Mouse (Mus musculus) MEL (cell line): Measurements from ENCODE around the gene Gm11037. TPM values are rescaled to one million over a fixed set of nuclear protein-coding genes. Genes with fewer than 3 reads are reported as not detected.

ENCODE experiments used
- DNase-seq: peaks from one replicate; pipeline ENCODE4 v3.0.0; 2011; ENCODE audit warnings: low read depth, low spot score
- H3K27ac ChIP-seq: 2 replicates; pipeline ENCODE4 v1.5.1; 2012; ENCODE audit warnings: low read depth, mild to moderate bottlenecking, control low read depth, low read length, moderate library complexity; ENCODE audit not compliant: control insufficient read depth
- H3K27me3 ChIP-seq, 2 experiments: fragments of 150-350 bp in 1 of 2; sonication (generic) in 1 of 2; 2 replicates each; pipeline ENCODE4 v1.6.1; 2012; ENCODE audit warnings: low read length in 2 of 2, mild to moderate bottlenecking in 2 of 2, improper control_type of control experiment in 1 of 2, moderate library complexity in 1 of 2; ENCODE audit not compliant: insufficient read depth in 2 of 2, control insufficient read depth in 1 of 2
- H3K36me3 ChIP-seq, 2 experiments: 2 replicates each; pipeline ENCODE4 v1.6.1; 2012 to 2014; ENCODE audit warnings: low read length in 2 of 2, improper control_type of control experiment in 1 of 2, inconsistent platforms in 1 of 2, mild to moderate bottlenecking in 1 of 2; ENCODE audit not compliant: insufficient read depth in 2 of 2, control insufficient read depth in 1 of 2
- H3K4me1 ChIP-seq, 2 experiments: fragments of 150-350 bp in 1 of 2; sonication (generic) in 1 of 2; 2 replicates each; pipeline ENCODE4 v1.6.1; 2012; ENCODE audit warnings: low read length in 2 of 2, improper control_type of control experiment in 1 of 2, mild to moderate bottlenecking in 1 of 2; ENCODE audit not compliant: insufficient read depth in 2 of 2, control insufficient read depth in 1 of 2
- H3K4me3 ChIP-seq, 2 experiments: fragments of 150-350 bp in 1 of 2; sonication (generic) in 1 of 2; 2 replicates each; pipeline ENCODE4 v1.5.1; 2012; ENCODE audit warnings: low read depth in 2 of 2, low read length in 2 of 2, mild to moderate bottlenecking in 2 of 2, moderate library complexity in 2 of 2, control low read depth in 1 of 2, improper control_type of control experiment in 1 of 2; ENCODE audit not compliant: control insufficient read depth in 1 of 2, insufficient read depth in 1 of 2
- H3K79me2 ChIP-seq: 2 replicates; pipeline ENCODE4 v1.6.1; 2012; ENCODE audit warnings: mild to moderate bottlenecking, low read length, moderate library complexity; ENCODE audit not compliant: control insufficient read depth, poor library complexity, insufficient read depth
- H3K9ac ChIP-seq: 2 replicates; pipeline ENCODE4 v1.6.1; 2012; ENCODE audit warnings: low read depth, mild to moderate bottlenecking, control low read depth, low read length, moderate library complexity; ENCODE audit not compliant: control insufficient read depth, poor library complexity, severe bottlenecking
- H3K9me3 ChIP-seq: fragments of 150-350 bp; sonication (generic); replicated peaks from 2 replicates; pipeline ENCODE4 v1.6.1; 2012; ENCODE audit warnings: mild to moderate bottlenecking, low read length, improper control_type of control experiment, moderate library complexity; ENCODE audit not compliant: insufficient read depth
- CTCF ChIP-seq, 3 experiments: IDR thresholded peaks in 2 of 3; conservative IDR thresholded peaks in 1 of 3; 2 replicates each; pipeline ENCODE4 v1.5.1; 2011 to 2012; ENCODE audit warnings: low read length in 3 of 3, low read depth in 2 of 3, mild to moderate bottlenecking in 2 of 3, improper control_type of control experiment in 1 of 3, inconsistent platforms in 1 of 3, mixed read lengths in 1 of 3, moderate library complexity in 1 of 3; ENCODE audit not compliant: control insufficient read depth in 1 of 3, insufficient read depth in 1 of 3, poor library complexity in 1 of 3, severe bottlenecking in 1 of 3
- E2F4 ChIP-seq: IDR thresholded peaks from 2 replicates; pipeline ENCODE4 v1.6.1; 2011; ENCODE audit warnings: low read depth, low read length, improper control_type of control experiment, borderline replicate concordance
- ELF1 ChIP-seq: IDR thresholded peaks from 2 replicates; pipeline ENCODE4 v1.6.1; 2014; ENCODE audit warnings: low read depth, mild to moderate bottlenecking, inconsistent platforms, low read length, improper control_type of control experiment, moderate library complexity
- EP300 ChIP-seq, 2 experiments: IDR thresholded peaks; 2 replicates each; pipeline ENCODE4 v1.6.1; 2011; ENCODE audit warnings: improper control_type of control experiment in 2 of 2, low read length in 2 of 2, low read depth in 1 of 2, mild to moderate bottlenecking in 1 of 2
- ETS1 ChIP-seq: IDR thresholded peaks from 2 replicates; pipeline ENCODE4 v1.6.1; 2012; ENCODE audit warnings: low read depth, mild to moderate bottlenecking, inconsistent platforms, low read length, improper control_type of control experiment, moderate library complexity
- GABPA ChIP-seq: IDR thresholded peaks from 2 replicates; pipeline ENCODE4 v1.6.1; 2012; ENCODE audit warnings: low read depth, mild to moderate bottlenecking, inconsistent platforms, low read length, improper control_type of control experiment, moderate library complexity
- GATA1 ChIP-seq: IDR thresholded peaks from 2 replicates; pipeline ENCODE4 v1.6.1; 2011; ENCODE audit warnings: low read depth, low read length, improper control_type of control experiment
- HCFC1 ChIP-seq: IDR thresholded peaks from 2 replicates; pipeline ENCODE4 v1.6.1; 2012; ENCODE audit warnings: low read depth, mild to moderate bottlenecking, inconsistent platforms, low read length, improper control_type of control experiment, moderate library complexity
- KAT2A ChIP-seq: conservative IDR thresholded peaks from 2 replicates; pipeline ENCODE4 v1.6.1; 2012; ENCODE audit warnings: low read depth, low read length, improper control_type of control experiment, inconsistent platforms
- MAFK ChIP-seq: IDR thresholded peaks from 2 replicates; pipeline ENCODE4 v1.6.1; 2011; ENCODE audit warnings: low read depth, mild to moderate bottlenecking, low read length, improper control_type of control experiment, borderline replicate concordance
- MAX ChIP-seq: IDR thresholded peaks from 2 replicates; pipeline ENCODE4 v1.6.1; 2011; ENCODE audit warnings: low read length, improper control_type of control experiment
- MAZ ChIP-seq: IDR thresholded peaks from 2 replicates; pipeline ENCODE4 v1.6.1; 2012; ENCODE audit warnings: low read depth, mild to moderate bottlenecking, inconsistent platforms, low read length, improper control_type of control experiment
- MEF2A ChIP-seq: IDR thresholded peaks from 2 replicates; pipeline ENCODE4 v1.6.1; 2014; ENCODE audit warnings: low read depth, mild to moderate bottlenecking, inconsistent platforms, low read length, improper control_type of control experiment; ENCODE audit not compliant: poor library complexity, insufficient replicate concordance, severe bottlenecking; ENCODE audit errors: extremely low read depth
- MXI1 ChIP-seq: IDR thresholded peaks from 2 replicates; pipeline ENCODE4 v1.6.1; 2011; ENCODE audit warnings: mild to moderate bottlenecking, low read depth, low read length, improper control_type of control experiment
- MYB ChIP-seq: IDR thresholded peaks from 2 replicates; pipeline ENCODE4 v1.6.1; 2011; ENCODE audit warnings: mild to moderate bottlenecking, low read depth, low read length, improper control_type of control experiment
- MYC ChIP-seq: IDR thresholded peaks from 2 replicates; pipeline ENCODE4 v1.6.1; 2011; ENCODE audit warnings: low read depth, mild to moderate bottlenecking, low read length, improper control_type of control experiment, moderate library complexity
- NRF1 ChIP-seq: IDR thresholded peaks from 2 replicates; pipeline ENCODE4 v1.6.1; 2014; ENCODE audit warnings: low read depth, mild to moderate bottlenecking, inconsistent platforms, low read length, improper control_type of control experiment, moderate library complexity; ENCODE audit not compliant: poor library complexity, insufficient read depth, severe bottlenecking
- POLR2A ChIP-seq, 2 experiments: IDR thresholded peaks; 2 replicates each; pipeline ENCODE4 v1.6.1; 2011 to 2012; ENCODE audit warnings: low read length in 2 of 2, mild to moderate bottlenecking in 2 of 2, control low read depth in 1 of 2, improper control_type of control experiment in 1 of 2, low read depth in 1 of 2, moderate library complexity in 1 of 2; ENCODE audit not compliant: control insufficient read depth in 1 of 2, insufficient read depth in 1 of 2, poor library complexity in 1 of 2
- POLR2AphosphoS5 ChIP-seq: IDR thresholded peaks from 2 replicates; pipeline ENCODE4 v1.6.1; 2012; ENCODE audit warnings: low read depth, borderline replicate concordance, mild to moderate bottlenecking, inconsistent platforms, low read length, moderate library complexity, mixed read lengths
- RAD21 ChIP-seq: IDR thresholded peaks from 2 replicates; pipeline ENCODE4 v1.6.1; 2011; ENCODE audit warnings: mild to moderate bottlenecking, low read depth, low read length, improper control_type of control experiment
- RCOR1 ChIP-seq: IDR thresholded peaks from 2 replicates; pipeline ENCODE4 v1.6.1; 2012; ENCODE audit warnings: low read depth, mild to moderate bottlenecking, inconsistent platforms, low read length, improper control_type of control experiment
- SMC3 ChIP-seq: IDR thresholded peaks from 2 replicates; pipeline ENCODE4 v1.6.1; 2011; ENCODE audit warnings: low read depth, low read length, improper control_type of control experiment
- TAL1 ChIP-seq: IDR thresholded peaks from 2 replicates; pipeline ENCODE4 v1.6.1; 2012; ENCODE audit warnings: mild to moderate bottlenecking, inconsistent platforms, low read length, moderate library complexity, mixed read lengths
- TCF12 ChIP-seq: IDR thresholded peaks from 2 replicates; pipeline ENCODE4 v1.6.1; 2014; ENCODE audit warnings: low read depth, mild to moderate bottlenecking, inconsistent platforms, low read length, improper control_type of control experiment, moderate library complexity
- USF1 ChIP-seq: IDR thresholded peaks from 2 replicates; pipeline ENCODE4 v1.6.1; 2014; ENCODE audit warnings: low read depth, mild to moderate bottlenecking, inconsistent platforms, low read length, improper control_type of control experiment, moderate library complexity
- ZMIZ1 ChIP-seq: IDR thresholded peaks from 2 replicates; pipeline ENCODE4 v1.6.1; 2012; ENCODE audit warnings: low read depth, mild to moderate bottlenecking, inconsistent platforms, low read length, improper control_type of control experiment, moderate library complexity
- ZNF384 ChIP-seq: IDR thresholded peaks from 2 replicates; pipeline ENCODE4 v1.6.1; 2012; ENCODE audit warnings: low read depth, mild to moderate bottlenecking, inconsistent platforms, low read length, improper control_type of control experiment
- polyA plus RNA-seq, 2 experiments: library from polyadenylated mRNA; stranded (reverse) in 1 of 2; unstranded in 1 of 2; fragments of >175 nt in 1 of 2; fragments of >200 nt in 1 of 2; gene quantifications; 2 replicates each; pipeline versions ENCODE4 v1.2.1 to v1.2.4; 2012; ENCODE audit warnings: low replicate concordance in 2 of 2, low read depth in 1 of 2; ENCODE audit not compliant: insufficient read length in 2 of 2, insufficient read depth in 1 of 2, missing spikeins in 1 of 2
- total RNA-seq: library from RNA; depleted of rRNA; stranded (reverse); fragments of 300-350 nt; gene quantifications from 2 replicates; pipeline ENCODE4 v1.2.3, GENCODE M21; 2012

Gene Gm11037
- total and polyA plus RNA-seq, 3 experiments = not detected

DNA sequence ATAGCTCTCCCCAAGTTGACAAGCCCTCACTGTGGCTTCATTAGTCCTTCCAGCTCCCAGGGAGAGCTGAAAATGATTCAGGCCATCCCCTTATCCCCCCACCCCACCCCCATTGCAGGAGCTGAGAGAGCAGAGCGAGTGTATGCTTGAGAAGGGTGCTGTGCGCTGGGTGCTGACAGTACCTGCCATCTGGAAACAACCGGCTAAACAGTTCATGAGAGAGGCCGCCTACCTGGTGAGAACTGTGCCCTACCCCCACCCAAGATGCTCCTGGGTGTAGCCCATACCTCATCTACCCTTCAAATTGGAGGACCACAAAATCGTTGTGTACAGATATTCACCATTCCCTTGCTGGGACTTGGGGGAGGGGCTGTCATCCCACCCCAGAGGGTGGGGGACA lies 6.0 kb downstream of the Gm11037 start:
- Histone ChIP-seq H3K9ac (no peak overlapping the region), H3K79me2 (no peaks in the 10 kb centered on the region), H3K27me3 (no peaks in the 10 kb centered on the region), H3K27ac (no peak overlapping the region), H3K4me1 (peaks cover 10 to 24% of the 10 kb centered on the region in 2 experiments), H3K9me3 (no peaks in the 10 kb centered on the region), H3K36me3 (peaks cover 0 to 7% of the 10 kb centered on the region in 2 experiments; a peak in 2 of 4 replicates), H3K4me3 (no peak overlapping the region)
- no peak for DNase-seq
- TF ChIP-seq CTCF (IDR thresholded peaks at IDR 0.05 in 2 of 3, conservative IDR thresholded peaks at IDR 0.05 in 1 of 3; ENCODE audit: control insufficient read depth in 1 of 3, insufficient read depth in 1 of 3, low read depth in 2 of 3, low read length in 3 of 3, poor library complexity in 1 of 3, severe bottlenecking in 1 of 3) = no peak
- no peak for TF ChIP-seq E2F4
- TF ChIP-seq MXI1 = no peak
- TF ChIP-seq ZMIZ1 = no peak
- TF ChIP-seq MYB = no peak
- TF ChIP-seq RAD21 = no peak
- TF ChIP-seq MEF2A = no peak
- no peak for TF ChIP-seq KAT2A
- no peak for TF ChIP-seq POLR2AphosphoS5
- TF ChIP-seq TCF12 = no peak
- no peak for TF ChIP-seq HCFC1
- no peak for TF ChIP-seq EP300 (IDR thresholded peaks at IDR 0.05; ENCODE audit: low read depth in 1 of 2, low read length in 2 of 2)
- no peak for TF ChIP-seq TAL1
- TF ChIP-seq USF1 = no peak
- no peak for TF ChIP-seq NRF1
- TF ChIP-seq SMC3 = no peak

DNA sequence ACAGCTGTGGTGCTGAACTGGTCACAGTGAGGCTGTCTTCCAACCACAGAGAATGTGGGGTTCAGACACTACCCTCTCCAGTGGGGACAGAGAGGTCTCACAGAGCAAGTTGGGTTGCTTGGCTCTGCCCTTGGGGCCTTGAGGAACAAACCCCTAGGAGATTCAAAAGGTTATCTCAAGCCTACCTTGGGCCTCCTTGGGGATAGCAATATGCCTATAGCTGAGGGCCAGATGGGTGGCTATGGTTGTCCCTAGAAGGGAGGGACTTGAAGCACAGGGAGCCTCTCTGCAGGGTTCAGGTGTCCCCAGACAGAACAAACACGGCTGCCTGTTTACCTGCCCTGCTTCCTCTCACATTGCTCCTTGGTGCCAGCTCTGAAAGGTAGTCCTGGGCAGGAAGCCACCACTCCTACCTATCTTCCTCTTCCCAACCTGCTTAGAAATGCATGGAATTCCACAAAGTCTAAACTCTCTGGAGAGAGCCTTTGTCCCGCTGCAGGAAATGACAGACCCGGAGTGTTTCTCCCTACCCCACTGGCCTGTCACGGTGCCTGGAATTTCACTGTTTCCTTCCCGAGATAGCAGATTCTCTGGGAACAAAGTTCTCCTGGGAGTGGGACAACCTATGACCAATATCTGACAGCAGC lies 6.7 kb downstream of the Gm11037 start:
- TF ChIP-seq E2F4 = no peak
- TF ChIP-seq CTCF (IDR thresholded peaks at IDR 0.05 in 2 of 3, conservative IDR thresholded peaks at IDR 0.05 in 1 of 3; ENCODE audit: control insufficient read depth in 1 of 3, insufficient read depth in 1 of 3, low read depth in 2 of 3, low read length in 3 of 3, poor library complexity in 1 of 3, severe bottlenecking in 1 of 3) = no peak
- no peak for TF ChIP-seq MYC
- no peak for TF ChIP-seq GATA1
- TF ChIP-seq ZMIZ1 = no peak
- no peak for TF ChIP-seq RCOR1
- no peak for TF ChIP-seq SMC3
- TF ChIP-seq MAFK = no peak
- TF ChIP-seq KAT2A = no peak
- no peak for TF ChIP-seq USF1
- TF ChIP-seq RAD21 = no peak
- TF ChIP-seq EP300 (IDR thresholded peaks at IDR 0.05; ENCODE audit: low read depth in 1 of 2, low read length in 2 of 2) = no peak
- no peak for TF ChIP-seq POLR2A (IDR thresholded peaks at IDR 0.05; ENCODE audit: control insufficient read depth in 1 of 2, insufficient read depth in 1 of 2, low read depth in 1 of 2, low read length in 2 of 2, poor library complexity in 1 of 2)
- no peak for TF ChIP-seq ZNF384
- no peak for TF ChIP-seq ELF1
- TF ChIP-seq GABPA = no peak
- TF ChIP-seq MAZ = no peak
- no peak for TF ChIP-seq NRF1
- TF ChIP-seq MAX = no peak
- no peak for TF ChIP-seq ETS1
- Histone ChIP-seq H3K4me1 (peaks cover 10 to 24% of the 10 kb centered on the region in 2 experiments), H3K36me3 (peaks cover 0 to 7% of the 10 kb centered on the region in 2 experiments; a peak in 2 of 4 replicates), H3K9me3 (no peaks in the 10 kb centered on the region), H3K27ac (no peak overlapping the region), H3K79me2 (no peaks in the 10 kb centered on the region), H3K4me3 (no peak overlapping the region), H3K27me3 (no peaks in the 10 kb centered on the region), H3K9ac (no peak overlapping the region)
- DNase-seq = no peak
